Mouse (Mus musculus): Measurements from ENCODE around the gene A330070K13Rik. TPM values are rescaled to one million over a fixed set of nuclear protein-coding genes. Genes with fewer than 3 reads are reported as not detected.
A peak's percentile ranks its signal among the peaks of the same experiment; 100 is the strongest.

The A330070K13Rik gene
- polyA plus RNA-seq (2015; fragmentation: Nextera tagmentation; extraction: Ambion mirVana) = not detected in 2 replicates

DNA sequence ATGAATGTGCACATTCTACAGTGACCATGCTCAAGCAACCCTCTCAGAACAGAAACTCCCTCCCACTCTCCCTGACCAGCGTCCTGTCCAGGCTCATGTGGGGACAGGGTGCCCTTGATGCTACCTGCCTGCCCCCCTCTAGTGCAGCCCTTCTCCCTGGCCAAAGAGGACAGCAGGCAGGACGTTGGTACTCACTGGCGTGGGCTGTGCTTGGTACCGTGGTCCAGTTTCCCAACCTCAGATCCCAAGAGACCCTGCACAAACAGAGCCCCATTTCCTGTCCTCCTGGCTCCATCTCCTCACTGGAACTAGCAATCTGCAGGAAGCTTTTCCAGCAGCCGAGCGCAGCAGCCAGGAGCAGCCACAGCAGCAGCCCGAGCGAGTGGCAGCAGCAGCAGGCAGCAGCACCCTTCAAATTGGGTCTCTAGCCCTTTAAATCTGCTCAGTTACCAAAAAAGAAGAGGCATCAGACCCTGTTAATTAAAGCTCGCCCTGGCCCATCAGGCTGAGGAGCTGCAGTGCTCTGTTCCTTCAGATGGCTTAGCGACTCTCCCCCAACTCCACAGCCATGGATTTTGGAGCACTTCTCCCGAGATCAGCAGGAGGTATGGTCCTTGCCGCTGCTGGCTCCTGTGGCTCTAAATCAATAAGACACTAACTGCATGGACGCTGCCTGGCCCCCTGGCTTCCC lies at the start of gene A330070K13Rik:
TSS of gene A330070K13Rik (minus strand) at position 410 of the 691 bp plus-strand sequence.
- Histone ChIP-seq H3K9me3 (ENCODE audit: low read length) (no peaks in the 10 kb centered on the region), H3K9ac (replicated peaks; ENCODE audit: low read depth) (no peak within 1 kb of the TSS), H3K4me3 (ENCODE audit: low read depth, low read length) (no peak within 1 kb of the TSS), H3K36me3 (ENCODE audit: insufficient read depth, low read length) (no peaks in the 10 kb centered on the region), H3K4me1 (ENCODE audit: insufficient read depth, low read depth, low read length) (no peaks in the 10 kb centered on the region), H3K4me2 (replicated peaks; ENCODE audit: low read depth, low read length) (no peak within 1 kb of the TSS), H3K27me3 (replicated peaks; ENCODE audit: insufficient read depth, low read length) (no peaks in the 10 kb centered on the region), H3K27ac (ENCODE audit: low read length) (no peak within 1 kb of the TSS)
- no peak for DNase-seq (ENCODE audit: low spot score)
- ATAC-seq = no peak
- no peak for TF ChIP-seq CTCF (IDR thresholded peaks at IDR 0.05)
- TF ChIP-seq EP300 (IDR thresholded peaks at IDR 0.05) = no peak
- WGBS = 14% methylated on average over 13 of the region's 13 CpGs

DNA sequence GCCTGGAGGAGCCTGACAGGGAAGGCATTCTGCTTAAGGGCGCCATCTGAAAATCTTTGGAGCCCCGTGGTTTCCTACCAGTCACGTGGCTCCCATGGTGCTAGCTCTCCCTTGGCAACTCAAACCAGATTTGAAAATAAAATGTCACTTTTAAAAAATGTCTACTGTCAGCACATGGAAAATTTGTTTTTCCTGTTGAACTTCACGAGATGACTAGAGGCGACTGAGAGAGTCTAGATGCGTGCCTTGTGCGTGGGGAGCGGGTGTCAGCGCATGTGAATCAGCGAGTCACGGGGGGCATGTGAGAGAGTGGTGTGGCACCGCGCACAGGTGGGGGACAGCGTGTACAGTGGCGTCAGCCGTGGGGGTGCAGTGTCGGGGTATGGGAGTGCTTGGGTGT lies 27.1 kb upstream of the A330070K13Rik start:
- Histone ChIP-seq H3K9ac (replicated peaks; ENCODE audit: low read depth) (no peak overlapping the region), H3K4me3 (ENCODE audit: low read depth, low read length) (no peak overlapping the region), H3K27me3 (replicated peaks; ENCODE audit: insufficient read depth, low read length) (no peaks in the 10 kb centered on the region), H3K4me2 (replicated peaks; ENCODE audit: low read depth, low read length) (no peak overlapping the region), H3K27ac (ENCODE audit: low read length) (no peak overlapping the region), H3K9me3 (ENCODE audit: low read length) (no peaks in the 10 kb centered on the region), H3K4me1 (ENCODE audit: insufficient read depth, low read depth, low read length) (no peaks in the 10 kb centered on the region), H3K36me3 (ENCODE audit: insufficient read depth, low read length) (no peaks in the 10 kb centered on the region)
- DNase-seq (ENCODE audit: low spot score) (no peak), ATAC-seq (no peak)
- TF ChIP-seq CTCF (IDR thresholded peaks at IDR 0.05) (no peak), EP300 (IDR thresholded peaks at IDR 0.05) (no peak)
- WGBS = 90% methylated on average over 17 of the region's 17 CpGs

DNA sequence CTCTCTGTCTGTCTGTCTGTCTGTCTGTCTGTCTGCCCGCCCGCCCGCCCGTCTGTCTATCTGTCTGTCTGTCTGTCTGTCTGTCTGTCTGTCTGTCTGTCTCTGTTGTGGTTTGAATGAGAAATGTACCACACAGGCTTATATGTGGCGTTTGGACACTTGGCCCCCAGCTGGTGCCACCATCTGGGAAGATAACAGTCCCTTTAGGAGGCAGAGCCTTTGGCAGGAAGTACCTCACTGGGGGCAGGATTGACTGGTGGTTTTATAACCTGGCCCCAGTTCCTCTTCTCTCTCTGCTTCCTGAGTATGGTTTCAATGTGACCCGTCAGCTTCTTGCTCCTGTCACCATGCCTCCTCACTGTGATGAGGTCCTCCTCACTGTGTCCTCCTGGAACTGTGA lies 25.3 kb upstream of the A330070K13Rik start:
- 91% methylated on average over 6 of the region's 6 CpGs for WGBS
- H3K4me2 ChIP-seq (replicated peaks; ENCODE audit: low read depth, low read length) = no peak overlapping the region
- H3K27ac ChIP-seq (ENCODE audit: low read length) = no peak overlapping the region
- TF ChIP-seq EP300 (IDR thresholded peaks at IDR 0.05) (no peak), CTCF (IDR thresholded peaks at IDR 0.05) (no peak)
- no peaks in the 10 kb centered on the region for H3K4me1 ChIP-seq (ENCODE audit: insufficient read depth, low read depth, low read length)
- no peaks in the 10 kb centered on the region for H3K9me3 ChIP-seq (ENCODE audit: low read length)
- H3K4me3 ChIP-seq (ENCODE audit: low read depth, low read length) = no peak overlapping the region
- H3K27me3 ChIP-seq (replicated peaks; ENCODE audit: insufficient read depth, low read length) = no peaks in the 10 kb centered on the region
- ATAC-seq = no peak
- DNase-seq (ENCODE audit: low spot score) = no peak
- no peak overlapping the region for H3K9ac ChIP-seq (replicated peaks; ENCODE audit: low read depth)
- H3K36me3 ChIP-seq (ENCODE audit: insufficient read depth, low read length) = no peaks in the 10 kb centered on the region

DNA sequence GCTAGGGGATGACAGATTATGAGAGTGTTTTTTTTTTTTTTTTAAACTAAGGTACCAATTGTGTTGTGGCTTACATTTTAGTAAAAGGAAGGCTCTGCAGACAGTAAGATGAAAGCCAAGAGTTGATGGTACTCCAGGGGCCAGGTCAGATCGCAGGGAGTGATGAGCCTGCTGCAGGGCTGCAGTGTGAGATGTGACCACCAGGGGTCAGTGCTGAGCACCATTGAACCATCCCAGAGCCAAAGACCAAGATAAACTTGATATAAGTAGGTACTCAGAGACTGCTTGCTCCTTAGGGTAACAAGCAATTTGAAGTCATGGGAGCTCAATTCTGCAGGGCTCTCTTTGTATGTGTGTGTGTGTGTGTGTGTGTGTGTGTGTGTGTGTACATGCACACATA lies 20.8 kb upstream of the A330070K13Rik start:
- 32% methylated on average over 1 of the region's 1 CpGs for WGBS
- Histone ChIP-seq H3K9ac (replicated peaks; ENCODE audit: low read depth) (no peak overlapping the region), H3K4me2 (replicated peaks; ENCODE audit: low read depth, low read length) (no peak overlapping the region), H3K4me1 (ENCODE audit: insufficient read depth, low read depth, low read length) (no peaks in the 10 kb centered on the region), H3K27me3 (replicated peaks; ENCODE audit: insufficient read depth, low read length) (no peaks in the 10 kb centered on the region), H3K9me3 (ENCODE audit: low read length) (no peaks in the 10 kb centered on the region), H3K4me3 (ENCODE audit: low read depth, low read length) (no peak overlapping the region), H3K36me3 (ENCODE audit: insufficient read depth, low read length) (no peaks in the 10 kb centered on the region), H3K27ac (ENCODE audit: low read length) (no peak overlapping the region)
- no peak for ATAC-seq
- TF ChIP-seq CTCF (IDR thresholded peaks at IDR 0.05) (peak; percentile 83), EP300 (IDR thresholded peaks at IDR 0.05) (no peak)
- peak; percentile 13 for DNase-seq (ENCODE audit: low spot score)

DNA sequence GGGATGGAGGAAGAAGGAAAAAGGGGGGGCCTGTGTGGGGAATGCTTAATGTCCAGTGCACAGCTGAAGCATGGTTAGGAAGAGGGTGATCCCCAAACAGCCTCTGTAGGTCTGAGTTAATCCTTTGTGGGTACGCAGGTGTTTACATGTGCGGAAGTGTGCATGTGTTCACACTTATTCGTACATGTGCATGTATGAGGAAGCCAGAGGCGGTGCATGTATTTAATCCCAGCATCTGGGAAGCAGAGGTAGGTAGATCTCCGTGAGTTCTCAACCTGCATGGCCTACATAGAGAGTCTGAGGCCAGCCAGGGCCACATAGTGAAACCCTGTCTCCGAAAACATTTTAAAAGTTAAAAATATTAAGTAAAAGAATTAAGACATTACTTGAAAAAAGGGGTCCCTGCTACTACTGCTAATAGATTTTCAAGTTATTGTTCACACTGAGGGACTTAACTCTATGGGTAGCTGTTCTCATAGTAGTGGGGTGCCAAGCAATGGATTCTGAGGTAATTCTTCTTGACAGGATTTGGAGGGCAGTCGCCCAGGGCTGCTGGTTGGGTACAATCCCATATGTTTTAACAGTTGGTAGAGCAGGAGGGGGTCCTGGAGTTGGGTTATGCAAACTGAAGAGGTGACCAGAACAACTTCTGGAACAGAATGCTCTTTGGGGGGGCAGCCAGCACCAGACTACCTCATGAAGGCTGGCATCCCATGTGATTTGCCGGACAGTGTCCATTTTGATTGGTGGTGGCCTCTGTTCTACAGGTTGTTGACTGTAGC lies 15.9 kb upstream of the A330070K13Rik start:
- DNase-seq (ENCODE audit: low spot score) (no peak), ATAC-seq (no peak)
- 87% methylated on average over 8 of the region's 8 CpGs for WGBS
- Histone ChIP-seq H3K27me3 (replicated peaks; ENCODE audit: insufficient read depth, low read length) (no peaks in the 10 kb centered on the region), H3K27ac (ENCODE audit: low read length) (no peak overlapping the region), H3K9me3 (ENCODE audit: low read length) (no peaks in the 10 kb centered on the region), H3K36me3 (ENCODE audit: insufficient read depth, low read length) (no peaks in the 10 kb centered on the region), H3K4me2 (replicated peaks; ENCODE audit: low read depth, low read length) (no peak overlapping the region), H3K4me3 (ENCODE audit: low read depth, low read length) (no peak overlapping the region), H3K9ac (replicated peaks; ENCODE audit: low read depth) (no peak overlapping the region), H3K4me1 (ENCODE audit: insufficient read depth, low read depth, low read length) (no peaks in the 10 kb centered on the region)
- no peak for TF ChIP-seq CTCF (IDR thresholded peaks at IDR 0.05)
- TF ChIP-seq EP300 (IDR thresholded peaks at IDR 0.05) = no peak

DNA sequence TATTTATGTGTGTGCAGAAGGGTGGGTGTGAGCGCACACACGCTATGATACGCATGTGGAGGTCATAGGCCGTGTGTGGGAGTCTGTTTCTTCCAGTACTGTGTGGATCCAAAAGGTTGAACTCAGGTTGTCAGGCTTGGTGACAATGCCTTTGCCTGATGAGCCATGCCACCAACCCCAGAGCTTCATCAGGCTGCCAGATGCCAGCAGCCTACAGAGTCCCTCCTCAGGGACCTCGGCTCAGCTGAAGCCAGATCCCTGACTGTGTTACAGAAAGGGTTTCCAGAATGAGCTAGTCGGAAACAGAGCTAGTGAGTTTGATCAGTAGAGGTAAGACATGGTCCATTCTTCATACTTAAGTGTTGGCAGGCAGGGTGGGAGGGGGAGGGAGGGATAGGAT lies 10.7 kb upstream of the A330070K13Rik start:
- no peaks in the 10 kb centered on the region for H3K27me3 ChIP-seq (replicated peaks; ENCODE audit: insufficient read depth, low read length)
- no peaks in the 10 kb centered on the region for H3K4me1 ChIP-seq (ENCODE audit: insufficient read depth, low read depth, low read length)
- no peak overlapping the region for H3K9ac ChIP-seq (replicated peaks; ENCODE audit: low read depth)
- WGBS = 61% methylated on average over 6 of the region's 6 CpGs
- H3K4me3 ChIP-seq (ENCODE audit: low read depth, low read length) = no peak overlapping the region
- TF ChIP-seq EP300 (IDR thresholded peaks at IDR 0.05) (no peak), CTCF (IDR thresholded peaks at IDR 0.05) (no peak)
- no peaks in the 10 kb centered on the region for H3K36me3 ChIP-seq (ENCODE audit: insufficient read depth, low read length)
- no peak overlapping the region for H3K4me2 ChIP-seq (replicated peaks; ENCODE audit: low read depth, low read length)
- ATAC-seq (no peak), DNase-seq (ENCODE audit: low spot score) (no peak)
- H3K27ac ChIP-seq (ENCODE audit: low read length) = no peak overlapping the region
- no peaks in the 10 kb centered on the region for H3K9me3 ChIP-seq (ENCODE audit: low read length)
